Mouse (Mus musculus): ENCODE measurements at regions not wholly inside any gene's neighbourhood (a gene's known extent, or its start where the extent isn't known, plus 50 kb on each side); places are given as distances from the start of the nearest gene placed in this dataset.

GRCm38 (mm10) chr8:103985640-103986039, 115.8 kb upstream of the Cdh5 start:
- no peak for TF ChIP-seq CTCF (IDR thresholded peaks at IDR 0.05; ENCODE audit: low read depth)
- H3K36me3 ChIP-seq (ENCODE audit: insufficient read depth), result no peaks in the 10 kb centered on the region
- DNase-seq (no peak), ATAC-seq (no peak)
- no peaks in the 10 kb centered on the region for H3K4me1 ChIP-seq (ENCODE audit: insufficient read depth)
- whole genome bisulfite sequencing, result 92% methylated on average over 2 of the region's 2 CpGs
- no peak overlapping the region for H3K4me3 ChIP-seq (ENCODE audit: low read depth, low read length)
- no peak overlapping the region for H3K27ac ChIP-seq (ENCODE audit: low read depth, low read length)
- H3K27me3 ChIP-seq (ENCODE audit: insufficient read depth, low read length), result no peaks in the 10 kb centered on the region
- H3K4me2 ChIP-seq (ENCODE audit: low read depth), result no peak overlapping the region
- no peaks in the 10 kb centered on the region for H3K9me3 ChIP-seq (ENCODE audit: low read length)
- H3K9ac ChIP-seq, result no peak overlapping the region

- 77% methylated on average over 2 of the region's 2 CpGs for WGBS
- H3K9ac ChIP-seq, result no peak overlapping the region
- H3K36me3 ChIP-seq (ENCODE audit: insufficient read depth), result no peaks in the 10 kb centered on the region
Measured at GRCm38 (mm10) chr8:103993897-103994296, 107.5 kb upstream of the Cdh5 start.

GRCm38 (mm10) chr8:103998143-103998542, 103.3 kb upstream of the Cdh5 start:
- Histone ChIP-seq H3K27me3 (ENCODE audit: insufficient read depth, low read length) (no peaks in the 10 kb centered on the region), H3K27ac (ENCODE audit: low read depth, low read length) (no peak overlapping the region), H3K4me3 (ENCODE audit: low read depth, low read length) (no peak overlapping the region), H3K4me2 (ENCODE audit: low read depth) (no peak overlapping the region), H3K36me3 (ENCODE audit: insufficient read depth) (no peaks in the 10 kb centered on the region), H3K4me1 (ENCODE audit: insufficient read depth) (no peaks in the 10 kb centered on the region), H3K9ac (no peak overlapping the region), H3K9me3 (ENCODE audit: low read length) (no peaks in the 10 kb centered on the region)
- WGBS, result 89% methylated on average over 6 of the region's 6 CpGs
- no peak for ATAC-seq
- no peak for DNase-seq
- TF ChIP-seq CTCF (IDR thresholded peaks at IDR 0.05; ENCODE audit: low read depth), result no peak

More at GRCm38 (mm10) chr8:103993897-103994296, 107.5 kb upstream of the Cdh5 start:
- H3K27ac ChIP-seq (ENCODE audit: low read depth, low read length), result no peak overlapping the region
- no peak for TF ChIP-seq CTCF (IDR thresholded peaks at IDR 0.05; ENCODE audit: low read depth)
- peak; percentile 74 for ATAC-seq
- no peaks in the 10 kb centered on the region for H3K9me3 ChIP-seq (ENCODE audit: low read length)
- no peaks in the 10 kb centered on the region for H3K27me3 ChIP-seq (ENCODE audit: insufficient read depth, low read length)
- H3K4me3 ChIP-seq (ENCODE audit: low read depth, low read length), result no peak overlapping the region
- DNase-seq, result peak; percentile 38
- no peak overlapping the region for H3K4me2 ChIP-seq (ENCODE audit: low read depth)
- no peaks in the 10 kb centered on the region for H3K4me1 ChIP-seq (ENCODE audit: insufficient read depth)

- Histone ChIP-seq H3K27ac (ENCODE audit: low read depth, low read length) (no peak overlapping the region), H3K27me3 (ENCODE audit: insufficient read depth, low read length) (no peaks in the 10 kb centered on the region), H3K9me3 (ENCODE audit: low read length) (no peaks in the 10 kb centered on the region), H3K4me2 (ENCODE audit: low read depth) (no peak overlapping the region), H3K4me1 (ENCODE audit: insufficient read depth) (0 out of 2 replicates have a peak, but pooled peaks cover 3% of the 10 kb centered on the region), H3K9ac (no peak overlapping the region), H3K4me3 (ENCODE audit: low read depth, low read length) (no peak overlapping the region), H3K36me3 (ENCODE audit: insufficient read depth) (no peaks in the 10 kb centered on the region)
- DNase-seq (no peak), ATAC-seq (no peak)
- TF ChIP-seq CTCF (IDR thresholded peaks at IDR 0.05; ENCODE audit: low read depth), result no peak
- 59% methylated on average over 2 of the region's 2 CpGs for WGBS
Measured at GRCm38 (mm10) chr8:104007209-104007608, 94.2 kb upstream of the Cdh5 start.

GRCm38 (mm10) chr8:104008756-104009155, 92.7 kb upstream of the Cdh5 start:
- no peak overlapping the region for H3K4me3 ChIP-seq (ENCODE audit: low read depth, low read length)
- 0 out of 2 replicates have a peak, but pooled peaks cover 3% of the 10 kb centered on the region for H3K4me1 ChIP-seq (ENCODE audit: insufficient read depth)
- 44% methylated on average over 5 of the region's 5 CpGs for WGBS
- TF ChIP-seq CTCF (IDR thresholded peaks at IDR 0.05; ENCODE audit: low read depth), result no peak
- no peaks in the 10 kb centered on the region for H3K36me3 ChIP-seq (ENCODE audit: insufficient read depth)
- H3K27me3 ChIP-seq (ENCODE audit: insufficient read depth, low read length), result no peaks in the 10 kb centered on the region
- H3K9ac ChIP-seq, result no peak overlapping the region
- H3K4me2 ChIP-seq (ENCODE audit: low read depth), result no peak overlapping the region
- H3K27ac ChIP-seq (ENCODE audit: low read depth, low read length), result no peak overlapping the region
- DNase-seq (no peak), ATAC-seq (no peak)
- no peaks in the 10 kb centered on the region for H3K9me3 ChIP-seq (ENCODE audit: low read length)

GRCm38 (mm10) chr8:104009306-104009705, 92.1 kb upstream of the Cdh5 start:
- no peaks in the 10 kb centered on the region for H3K36me3 ChIP-seq (ENCODE audit: insufficient read depth)
- no peaks in the 10 kb centered on the region for H3K27me3 ChIP-seq (ENCODE audit: insufficient read depth, low read length)
- H3K27ac ChIP-seq (ENCODE audit: low read depth, low read length), result no peak overlapping the region
- H3K9me3 ChIP-seq (ENCODE audit: low read length), result no peaks in the 10 kb centered on the region
- DNase-seq, result no peak
- no peak overlapping the region for H3K4me2 ChIP-seq (ENCODE audit: low read depth)
- no peak for ATAC-seq
- H3K4me1 ChIP-seq (ENCODE audit: insufficient read depth), result 0 out of 2 replicates have a peak, but pooled peaks cover 3% of the 10 kb centered on the region
- no peak overlapping the region for H3K9ac ChIP-seq
- 84% methylated on average over 6 of the region's 6 CpGs for WGBS
- H3K4me3 ChIP-seq (ENCODE audit: low read depth, low read length), result no peak overlapping the region
- TF ChIP-seq CTCF (IDR thresholded peaks at IDR 0.05; ENCODE audit: low read depth), result no peak

- H3K27ac ChIP-seq (ENCODE audit: low read depth, low read length), result no peak overlapping the region
- no peak for ATAC-seq
- 80% methylated on average over 7 of the region's 7 CpGs for WGBS
- H3K4me3 ChIP-seq (ENCODE audit: low read depth, low read length), result no peak overlapping the region
- H3K27me3 ChIP-seq (ENCODE audit: insufficient read depth, low read length), result no peaks in the 10 kb centered on the region
- no peak for TF ChIP-seq CTCF (IDR thresholded peaks at IDR 0.05; ENCODE audit: low read depth)
- H3K36me3 ChIP-seq (ENCODE audit: insufficient read depth), result no peaks in the 10 kb centered on the region
- no peaks in the 10 kb centered on the region for H3K4me1 ChIP-seq (ENCODE audit: insufficient read depth)
- no peak overlapping the region for H3K9ac ChIP-seq
- H3K9me3 ChIP-seq (ENCODE audit: low read length), result no peaks in the 10 kb centered on the region
- no peak for DNase-seq
- no peak overlapping the region for H3K4me2 ChIP-seq (ENCODE audit: low read depth)
Measured at GRCm38 (mm10) chr8:104022231-104022630, 79.2 kb upstream of the Cdh5 start.
